Mouse (Mus musculus) left cerebral cortex, adult 2 months (tissue): ENCODE measurements around the gene Fxyd6. TPM values are rescaled to one million over a fixed set of nuclear protein-coding genes. Genes with fewer than 3 reads are reported as not detected.

Source experiments
- DNase-seq, 2 experiments: peaks; one replicate each; pipeline ENCODE4 v3.0.0; 2021 to 2022; ENCODE audit warnings: low spot score in 2 of 2, mixed read lengths in 1 of 2; ENCODE audit errors: extremely low spot score in 1 of 2
- H3K27ac ChIP-seq: fragments of 200-600 bp; 2 replicates; pipeline ENCODE4 v1.8.1; 2022
- H3K4me3 ChIP-seq: fragments of 200-600 bp; 2 replicates; pipeline ENCODE4 v1.8.1; 2022
- CTCF ChIP-seq: fragments of 200-600 bp; IDR thresholded peaks from 2 replicates; pipeline ENCODE4 v1.8.1; 2022; ENCODE audit warnings: antibody characterized with exemption, mild to moderate bottlenecking, moderate library complexity
- intact Hi-C: fragments of 180-260 bp; cut with DNase I; formaldehyde crosslinking; loops from one replicate; pipeline ENCODE4 v1.15.1; 2025
- total RNA-seq, 2 experiments: library from RNA; stranded (reverse); gene quantifications; 2 replicates each; pipeline ENCODE4 v1.2.3; 2021

The Fxyd6 gene
- total RNA-seq, 2 experiments from 2014 or later: 106 to 107 TPM

DNA sequence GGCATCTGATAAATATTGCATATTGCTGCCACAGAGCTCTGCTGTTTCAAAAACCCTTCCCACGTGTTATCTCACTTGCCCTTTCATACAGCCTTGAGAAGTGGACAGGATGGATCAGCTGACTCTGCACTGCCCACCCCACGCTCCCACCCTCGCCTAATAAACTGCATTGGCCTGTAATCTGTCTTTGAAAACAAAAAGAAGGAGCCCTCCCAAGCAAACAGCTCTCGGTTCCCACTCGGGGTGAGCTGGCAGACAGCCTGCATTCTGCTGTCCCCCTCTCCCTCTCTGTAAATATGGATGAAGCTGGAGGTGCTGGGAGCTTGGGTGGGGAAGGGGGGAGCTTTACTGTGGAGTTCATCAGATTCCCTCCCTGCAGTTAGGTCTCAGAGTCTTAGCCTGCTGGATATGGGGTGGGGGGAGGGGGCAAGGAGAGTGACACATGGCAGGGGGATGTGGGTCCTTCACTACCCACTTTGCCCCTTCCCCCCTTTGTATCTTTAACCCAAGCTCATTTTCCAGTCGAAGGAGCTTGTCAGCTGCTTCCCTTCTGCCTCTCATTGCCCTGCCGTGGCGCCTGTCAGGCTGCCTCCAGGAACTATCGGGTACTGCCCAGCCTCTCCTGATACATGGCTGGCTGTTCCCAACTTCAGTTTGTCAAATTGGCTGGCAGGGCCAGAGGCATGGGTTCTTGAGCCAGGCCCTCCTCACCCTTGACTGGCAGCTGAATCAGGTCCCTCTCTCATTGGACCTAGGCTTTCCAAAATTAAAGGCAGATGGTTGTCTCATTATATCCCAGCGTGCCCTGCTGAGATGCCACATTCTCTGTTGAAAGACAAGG is 10.6 kb downstream of the Fxyd6 start:
- H3K27ac ChIP-seq: no peak overlapping the region
- intact Hi-C loops: no loop called here
- no peak for TF ChIP-seq CTCF
- DNase-seq: no peak
- H3K4me3 ChIP-seq: no peak overlapping the region

DNA sequence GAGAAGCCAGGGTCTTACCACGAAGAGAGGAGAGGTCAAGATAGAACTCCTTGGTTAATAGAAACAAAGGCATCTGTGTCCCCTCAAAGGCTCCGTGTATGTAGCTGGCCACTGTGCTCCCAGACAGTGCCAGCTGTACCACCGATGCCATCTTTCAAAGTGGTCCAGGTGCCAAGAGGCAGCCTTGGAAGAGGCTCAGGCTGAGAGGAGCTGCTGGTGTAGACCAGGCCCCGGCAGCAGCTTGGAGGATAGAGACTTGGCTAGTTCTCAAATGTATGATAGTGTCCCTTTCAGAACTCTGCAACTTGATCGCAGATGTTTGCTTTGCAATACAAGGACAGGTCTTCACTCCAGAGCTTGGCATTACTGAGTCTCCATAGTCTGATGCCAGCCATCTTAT is 12.4 kb downstream of the Fxyd6 start:
- TF ChIP-seq CTCF: no peak
- Histone ChIP-seq H3K27ac (peak overlapping the region; percentile 24; the same call in 1 of the 2 replicates), H3K4me3 (no peak overlapping the region)
- intact Hi-C loops: no loop called here
- no peak for DNase-seq

DNA sequence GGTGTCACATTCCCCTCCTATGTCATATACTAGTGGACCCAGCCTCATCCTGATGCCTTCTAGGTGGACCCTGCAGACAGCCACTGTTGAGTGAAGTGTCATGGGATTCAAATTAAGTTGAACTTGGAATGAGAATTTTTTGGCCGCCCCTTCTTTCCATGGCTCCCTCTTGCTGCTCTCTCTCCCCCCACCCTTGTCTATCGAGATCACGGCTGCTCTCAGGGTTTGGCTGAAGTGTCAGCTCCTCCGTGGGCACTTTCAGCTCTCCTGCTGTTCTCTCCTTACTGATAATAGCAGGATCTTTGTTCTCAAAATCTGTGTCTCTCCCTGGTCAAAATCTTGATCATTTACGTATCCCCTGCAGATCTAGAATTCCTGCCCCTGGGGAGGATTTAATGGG is 12.8 kb downstream of the Fxyd6 start:
- DNase-seq: no peak
- H3K4me3 ChIP-seq: no peak overlapping the region
- TF ChIP-seq CTCF: no peak
- intact Hi-C loops: no loop called here
- H3K27ac ChIP-seq: no peak overlapping the region; the same call in 1 of the 2 replicates

DNA sequence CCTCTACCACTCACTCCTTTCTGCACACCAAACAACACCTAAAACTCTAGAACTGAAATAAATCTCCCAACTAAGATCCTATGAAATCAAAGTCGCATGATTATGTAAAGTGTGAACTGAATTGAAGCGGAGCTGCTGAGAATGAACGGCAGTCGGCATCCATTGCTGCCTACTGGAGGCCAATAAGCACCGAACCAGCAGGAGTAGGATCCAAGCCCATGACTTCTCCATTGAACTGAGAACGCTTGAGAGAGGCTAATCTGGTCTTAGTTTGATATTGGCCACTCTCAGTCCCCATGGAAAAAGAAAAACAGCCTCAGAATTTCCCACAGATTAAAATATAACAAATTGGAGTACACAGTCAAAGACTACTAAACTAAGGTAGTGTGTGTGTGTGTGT is 13.9 kb downstream of the Fxyd6 start:
- intact Hi-C loops: no loop called here
- DNase-seq: no peak
- no peak overlapping the region for H3K4me3 ChIP-seq
- TF ChIP-seq CTCF: no peak
- no peak overlapping the region for H3K27ac ChIP-seq

DNA sequence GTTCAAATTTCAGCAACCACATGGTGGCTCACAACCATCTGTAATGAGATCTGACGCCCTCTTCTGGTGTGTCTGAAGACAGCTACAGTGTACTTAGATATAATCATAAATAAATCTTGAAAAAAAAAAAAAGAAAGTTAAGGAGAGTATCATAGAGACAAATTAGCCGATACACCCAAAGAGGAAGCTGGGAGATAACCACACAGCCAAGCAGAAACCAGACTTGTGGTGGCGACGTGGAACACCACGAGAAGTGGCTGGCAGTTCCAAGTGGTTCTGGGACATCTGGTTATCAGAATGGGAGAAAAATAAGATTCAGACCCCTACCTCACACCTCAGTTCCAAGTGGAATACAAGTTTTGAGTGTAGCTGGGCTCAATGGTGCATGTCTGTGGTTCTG is 16.7 kb downstream of the Fxyd6 start:
- Histone ChIP-seq H3K27ac (no peak overlapping the region), H3K4me3 (no peak overlapping the region)
- no peak; the same call in 1 of the 2 replicates for TF ChIP-seq CTCF
- intact Hi-C loops: no loop called here
- DNase-seq: no peak

DNA sequence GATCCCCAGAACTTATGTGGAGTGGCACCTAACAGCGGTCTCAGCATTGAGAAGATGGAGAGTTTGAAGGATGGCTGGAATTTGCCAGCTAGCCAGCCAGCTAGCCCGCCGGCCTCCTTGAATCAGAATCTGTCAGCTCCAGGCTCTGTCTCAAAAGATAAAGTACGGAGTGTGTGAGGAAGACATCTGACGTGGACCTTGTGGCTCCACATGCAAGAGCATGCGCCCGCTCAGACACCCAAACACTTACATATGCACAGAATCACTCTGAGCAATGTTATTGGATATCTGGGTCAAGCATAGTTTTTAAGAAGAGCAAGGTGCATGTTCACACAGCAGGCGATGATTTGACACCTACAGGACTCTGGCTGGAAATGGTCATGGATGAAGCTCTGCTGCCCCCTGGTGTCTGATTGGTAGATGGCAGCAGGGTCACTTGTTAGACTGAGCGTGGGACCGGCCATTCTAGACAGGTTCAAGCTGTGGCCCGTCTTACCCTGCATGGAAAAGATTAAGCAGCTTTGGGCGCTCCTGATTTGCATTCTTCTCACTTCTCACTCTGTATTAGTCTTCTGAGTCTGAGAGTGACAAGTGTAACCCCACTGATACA is 18.5 kb downstream of the Fxyd6 start:
- TF ChIP-seq CTCF: peak; percentile 99
- intact Hi-C loops: loop anchor here (1.0 to 2.0 kb wide), 3 partner anchors 43 to 168 kb away; no protein-coding TSS in a partner anchor
- no peak overlapping the region for H3K27ac ChIP-seq
- peak; percentile 83 to 92 for DNase-seq
- no peak overlapping the region for H3K4me3 ChIP-seq

DNA sequence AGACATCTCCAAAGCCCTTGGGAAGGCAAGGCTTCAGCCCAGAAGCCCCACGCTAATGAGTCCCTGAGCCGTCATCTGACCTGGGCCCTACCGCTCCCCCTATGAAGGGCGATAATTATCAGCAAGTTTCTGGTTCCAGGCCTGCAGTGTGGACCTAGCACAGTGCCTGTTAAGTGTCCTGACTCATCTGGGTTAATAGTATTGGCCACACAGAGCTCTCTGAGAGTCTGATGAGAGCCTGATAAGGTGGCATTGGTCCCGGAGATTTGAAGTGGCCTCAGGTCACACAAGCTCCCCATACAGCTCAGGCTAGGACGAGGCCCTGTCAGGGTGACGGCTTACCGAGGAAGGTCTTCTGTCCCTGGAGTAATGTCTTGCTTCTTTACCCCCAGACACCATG is 19.6 kb downstream of the Fxyd6 start:
- H3K27ac ChIP-seq: no peak overlapping the region
- no peak overlapping the region for H3K4me3 ChIP-seq
- TF ChIP-seq CTCF: no peak
- no peak for DNase-seq
- intact Hi-C loops: loop anchor here (2.0 kb wide), 1 partner anchor 169 kb away; no protein-coding TSS in a partner anchor

DNA sequence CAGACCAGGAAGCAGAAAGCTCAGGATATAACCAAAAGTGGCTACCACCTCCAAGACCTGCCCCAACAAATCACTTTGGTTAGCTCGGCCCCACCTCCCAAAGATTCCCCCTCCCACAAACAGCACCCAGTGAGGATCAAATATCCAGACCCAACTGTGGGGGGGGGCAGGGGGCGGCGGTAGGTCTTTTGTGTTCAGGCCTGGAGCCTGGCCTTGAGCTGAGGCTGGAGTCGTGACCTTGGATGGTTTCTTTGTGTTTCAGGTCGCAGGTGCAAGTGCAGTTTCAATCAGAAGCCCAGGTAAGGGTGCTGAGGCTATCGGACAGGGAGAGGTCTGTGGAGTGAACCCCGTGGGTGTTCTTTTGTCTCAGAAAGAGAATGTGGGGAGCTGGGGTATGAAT is 21.3 kb downstream of the Fxyd6 start:
- Histone ChIP-seq H3K27ac (no peak overlapping the region), H3K4me3 (no peak overlapping the region)
- intact Hi-C loops: no loop called here
- no peak for TF ChIP-seq CTCF
- DNase-seq: no peak

DNA sequence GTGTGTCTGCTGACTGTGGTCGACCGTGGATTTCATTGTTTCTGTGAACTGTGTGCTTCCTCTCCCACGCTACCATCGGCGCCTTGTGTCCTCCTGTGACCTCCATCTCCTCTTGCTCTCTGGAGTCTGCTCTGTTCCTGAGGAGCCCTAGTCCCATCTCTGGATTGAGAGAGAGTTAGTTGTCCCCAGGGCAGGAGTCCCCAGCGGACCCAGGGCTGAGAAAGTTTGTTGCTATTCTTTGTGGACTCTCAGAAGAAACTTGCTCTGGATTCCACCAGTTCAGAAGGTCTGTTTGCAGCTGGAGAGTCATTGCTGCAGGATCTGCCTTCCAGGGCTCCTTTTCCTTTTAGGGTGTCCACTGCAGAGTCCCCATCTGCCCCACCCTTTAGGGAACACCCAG is 25.2 kb downstream of the Fxyd6 start:
- DNase-seq: no peak
- Histone ChIP-seq H3K4me3 (no peak overlapping the region), H3K27ac (no peak overlapping the region)
- no peak for TF ChIP-seq CTCF
- intact Hi-C loops: no loop called here

DNA sequence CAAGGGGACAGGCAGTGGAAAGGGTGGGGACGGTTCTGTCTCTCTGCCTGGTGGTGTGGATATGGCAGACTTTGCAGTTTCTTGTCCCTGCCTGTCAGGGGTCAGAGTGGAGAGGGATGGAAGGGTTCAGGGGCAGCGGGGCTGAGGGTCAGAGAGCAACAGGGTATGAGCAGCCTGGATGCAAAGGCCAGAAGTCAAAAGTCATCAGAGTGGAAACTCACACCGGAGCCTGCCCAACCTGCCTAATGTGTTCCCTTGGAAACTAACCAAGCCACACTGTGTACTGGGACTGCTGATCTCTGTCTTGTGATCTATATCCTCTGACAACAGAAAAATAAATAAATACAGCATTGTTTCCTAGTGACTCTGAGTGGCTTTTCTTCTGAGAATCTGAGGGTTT is 25.8 kb downstream of the Fxyd6 start:
- no peak for DNase-seq
- no peak for TF ChIP-seq CTCF
- Histone ChIP-seq H3K27ac (no peak overlapping the region), H3K4me3 (no peak overlapping the region)
- intact Hi-C loops: no loop called here

DNA sequence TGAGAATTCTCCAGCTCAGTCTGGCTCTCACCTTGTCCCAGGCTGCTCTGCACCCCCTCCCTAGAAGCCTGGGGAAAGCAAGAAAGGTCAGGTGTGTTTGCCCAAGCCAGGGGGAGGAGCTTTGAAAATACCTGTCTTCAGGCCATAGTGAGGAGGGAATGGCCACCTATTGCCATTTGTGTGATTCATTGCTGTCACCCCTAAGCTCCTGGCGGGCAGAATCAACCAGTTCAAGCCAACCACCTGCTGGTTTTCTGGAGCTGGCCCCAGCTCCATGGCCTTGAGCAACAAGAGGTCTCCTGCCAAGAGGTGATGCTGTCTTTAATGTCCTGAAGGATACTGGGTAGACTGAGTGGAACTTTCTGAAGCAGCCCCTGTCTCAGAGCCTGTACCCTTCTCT is 28.4 kb downstream of the Fxyd6 start:
- Histone ChIP-seq H3K4me3 (no peak overlapping the region), H3K27ac (no peak overlapping the region)
- intact Hi-C loops: no loop called here
- TF ChIP-seq CTCF: no peak
- DNase-seq: no peak

DNA sequence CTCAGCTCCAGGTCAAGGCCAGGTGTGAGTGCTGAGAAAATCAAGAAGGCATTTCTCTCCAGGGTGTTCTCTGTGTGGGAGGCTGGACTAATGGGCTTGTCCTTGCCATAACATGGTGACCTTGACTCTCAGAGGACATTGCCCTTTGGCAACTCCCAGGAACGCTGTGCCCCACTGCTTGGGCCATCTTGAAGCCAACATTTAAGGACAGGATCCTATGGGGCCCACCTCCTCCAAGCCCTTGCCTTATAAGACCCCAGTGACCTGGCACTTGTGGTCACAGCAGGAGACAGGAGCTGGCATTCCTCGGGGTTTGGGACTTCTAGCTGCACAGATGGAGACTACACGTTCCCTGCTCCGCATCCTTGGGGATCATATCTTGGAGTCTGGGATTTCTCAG is 29.4 kb downstream of the Fxyd6 start, which contains the start of gene Fxyd2:
TSS of gene Fxyd2 (plus strand) at position 236 of the 400 bp plus-strand sequence.
- no peak for DNase-seq
- intact Hi-C loops: no loop called here
- no peak for TF ChIP-seq CTCF
- no peak within 1 kb of the TSS for H3K27ac ChIP-seq
- H3K4me3 ChIP-seq: no peak within 1 kb of the TSS
